Mouse (Mus musculus): ENCODE results near the gene Cmc1. TPM values are rescaled to one million over a fixed set of nuclear protein-coding genes. Genes with fewer than 3 reads are reported as not detected.
A peak's percentile ranks its signal among the peaks of the same experiment; 100 is the strongest.

Cmc1 gene
- polyA plus RNA-seq, 1 experiment: 0.89 TPM

- Histone ChIP-seq H3K36me3 (ENCODE audit: control insufficient read depth, insufficient read depth, low read length) (no peaks in the 10 kb centered on the region), H3K4me1 (ENCODE audit: control insufficient read depth, insufficient read depth, insufficient read length) (no peaks in the 10 kb centered on the region), H3K4me3 (ENCODE audit: extremely low read depth, insufficient read depth, insufficient read length) (no peak overlapping the region), H3K27ac (ENCODE audit: insufficient read depth, low read length) (no peak overlapping the region), H3K27me3 (ENCODE audit: control insufficient read depth, insufficient read depth, low read length) (no peaks in the 10 kb centered on the region)
- DNase-seq (ENCODE audit: low read depth in 1 of 2, low spot score in 2 of 2): no peak
- WGBS: 46% methylated on average over 4 of the region's 4 CpGs
- TF ChIP-seq CTCF (IDR thresholded peaks at IDR 0.05; ENCODE audit: extremely low read depth, insufficient read depth, insufficient read length, insufficient replicate concordance): no peak
- no peak for TF ChIP-seq POLR2A (IDR thresholded peaks at IDR 0.05; ENCODE audit: low read depth, low read length)
These were observed 50.6 kb downstream of the Cmc1 start for GRCm38 (mm10) chr9:118099395-118099794.

GRCm38 (mm10) chr9:118083834-118084233 is 66.1 kb downstream of the Cmc1 start:
- Histone ChIP-seq H3K27ac (ENCODE audit: insufficient read depth, low read length) (no peak overlapping the region), H3K27me3 (ENCODE audit: control insufficient read depth, insufficient read depth, low read length) (no peaks in the 10 kb centered on the region; the same call in 1 of the 2 replicates)
- 92% methylated on average over 4 of the region's 4 CpGs for WGBS

GRCm38 (mm10) chr9:118082575-118083431 is 67.2 kb downstream of the Cmc1 start:
- Histone ChIP-seq H3K27ac (ENCODE audit: insufficient read depth, low read length) (no peak overlapping the region), H3K36me3 (ENCODE audit: control insufficient read depth, insufficient read depth, low read length) (no peaks in the 10 kb centered on the region), H3K27me3 (ENCODE audit: control insufficient read depth, insufficient read depth, low read length) (no peaks in the 10 kb centered on the region; the same call in 1 of the 2 replicates), H3K4me1 (ENCODE audit: control insufficient read depth, insufficient read depth, insufficient read length) (peaks cover 3% of the 10 kb centered on the region; the same call in 1 of the 2 replicates), H3K4me3 (ENCODE audit: extremely low read depth, insufficient read depth, insufficient read length) (peak overlapping the region; percentile 36; the same call in 1 of the 2 replicates)
- WGBS: 3% methylated on average over 22 of the region's 22 CpGs
- no peak for DNase-seq (ENCODE audit: low read depth in 1 of 2, low spot score in 2 of 2)
- no peak for TF ChIP-seq POLR2A (IDR thresholded peaks at IDR 0.05; ENCODE audit: low read depth, low read length)
- no peak for TF ChIP-seq CTCF (IDR thresholded peaks at IDR 0.05; ENCODE audit: extremely low read depth, insufficient read depth, insufficient read length, insufficient replicate concordance)

More at GRCm38 (mm10) chr9:118083834-118084233, 66.1 kb downstream of the Cmc1 start:
- TF ChIP-seq CTCF (IDR thresholded peaks at IDR 0.05; ENCODE audit: extremely low read depth, insufficient read depth, insufficient read length, insufficient replicate concordance): no peak
- TF ChIP-seq POLR2A (IDR thresholded peaks at IDR 0.05; ENCODE audit: low read depth, low read length): no peak
- peaks cover 3% of the 10 kb centered on the region; the same call in 1 of the 2 replicates for H3K4me1 ChIP-seq (ENCODE audit: control insufficient read depth, insufficient read depth, insufficient read length)
- no peak for DNase-seq (ENCODE audit: low read depth in 1 of 2, low spot score in 2 of 2)
- no peaks in the 10 kb centered on the region for H3K36me3 ChIP-seq (ENCODE audit: control insufficient read depth, insufficient read depth, low read length)
- no peak overlapping the region for H3K4me3 ChIP-seq (ENCODE audit: extremely low read depth, insufficient read depth, insufficient read length)

- no peak overlapping the region for H3K27ac ChIP-seq (ENCODE audit: insufficient read depth, low read length)
These were observed 76.6 kb downstream of the Cmc1 start for GRCm38 (mm10) chr9:118073358-118073757.

GRCm38 (mm10) chr9:118072101-118072500 is 77.9 kb downstream of the Cmc1 start:
- Histone ChIP-seq H3K4me3 (ENCODE audit: extremely low read depth, insufficient read depth, insufficient read length) (no peak overlapping the region), H3K27ac (ENCODE audit: insufficient read depth, low read length) (no peak overlapping the region), H3K4me1 (ENCODE audit: control insufficient read depth, insufficient read depth, insufficient read length) (no peaks in the 10 kb centered on the region), H3K36me3 (ENCODE audit: control insufficient read depth, insufficient read depth, low read length) (0 out of 2 replicates have a peak, but pooled peaks cover 3% of the 10 kb centered on the region), H3K27me3 (ENCODE audit: control insufficient read depth, insufficient read depth, low read length) (no peaks in the 10 kb centered on the region)
- 82% methylated on average over 5 of the region's 5 CpGs for WGBS
- no peak for TF ChIP-seq POLR2A (IDR thresholded peaks at IDR 0.05; ENCODE audit: low read depth, low read length)
- TF ChIP-seq CTCF (IDR thresholded peaks at IDR 0.05; ENCODE audit: extremely low read depth, insufficient read depth, insufficient read length, insufficient replicate concordance): no peak
- no peak for DNase-seq (ENCODE audit: low read depth in 1 of 2, low spot score in 2 of 2)

More at GRCm38 (mm10) chr9:118073358-118073757, 76.6 kb downstream of the Cmc1 start:
- no peak for DNase-seq (ENCODE audit: low read depth in 1 of 2, low spot score in 2 of 2)
- H3K27me3 ChIP-seq (ENCODE audit: control insufficient read depth, insufficient read depth, low read length): no peaks in the 10 kb centered on the region
- no peak overlapping the region for H3K4me3 ChIP-seq (ENCODE audit: extremely low read depth, insufficient read depth, insufficient read length)
- no peaks in the 10 kb centered on the region for H3K4me1 ChIP-seq (ENCODE audit: control insufficient read depth, insufficient read depth, insufficient read length)
- H3K36me3 ChIP-seq (ENCODE audit: control insufficient read depth, insufficient read depth, low read length): 0 out of 2 replicates have a peak, but pooled peaks cover 3% of the 10 kb centered on the region
- 85% methylated on average over 3 of the region's 3 CpGs for WGBS
- TF ChIP-seq CTCF (IDR thresholded peaks at IDR 0.05; ENCODE audit: extremely low read depth, insufficient read depth, insufficient read length, insufficient replicate concordance) (no peak), POLR2A (IDR thresholded peaks at IDR 0.05; ENCODE audit: low read depth, low read length) (no peak)

- TF ChIP-seq POLR2A (IDR thresholded peaks at IDR 0.05; ENCODE audit: low read depth, low read length) (no peak), CTCF (IDR thresholded peaks at IDR 0.05; ENCODE audit: extremely low read depth, insufficient read depth, insufficient read length, insufficient replicate concordance) (no peak)
- no peaks in the 10 kb centered on the region for H3K4me1 ChIP-seq (ENCODE audit: control insufficient read depth, insufficient read depth, insufficient read length)
- H3K36me3 ChIP-seq (ENCODE audit: control insufficient read depth, insufficient read depth, low read length): peaks cover 7% of the 10 kb centered on the region; the same call in 1 of the 2 replicates
- no peak overlapping the region for H3K4me3 ChIP-seq (ENCODE audit: extremely low read depth, insufficient read depth, insufficient read length)
- H3K27ac ChIP-seq (ENCODE audit: insufficient read depth, low read length): no peak overlapping the region
- no peaks in the 10 kb centered on the region for H3K27me3 ChIP-seq (ENCODE audit: control insufficient read depth, insufficient read depth, low read length)
- no peak for DNase-seq (ENCODE audit: low read depth in 1 of 2, low spot score in 2 of 2)
- WGBS: 86% methylated on average over 3 of the region's 3 CpGs
These were observed 78.6 kb downstream of the Cmc1 start for GRCm38 (mm10) chr9:118071337-118071736.

Measured in spleen, adult 2 months (tissue).